Mouse (Mus musculus): Measurements from ENCODE around the gene Amotl2. TPM values are rescaled to one million over a fixed set of nuclear protein-coding genes. Genes with fewer than 3 reads are reported as not detected.

Gene Amotl2
- polyA plus RNA-seq, 1 experiment from 2014 or later: 10.4 TPM

- Histone ChIP-seq H3K27ac (no peak overlapping the region), H3K4me1 (peaks cover 42% of the 10 kb centered on the region), H3K4me3 (no peak overlapping the region), H3K9me3 (replicated peaks) (no peaks in the 10 kb centered on the region), H3K27me3 (replicated peaks) (peaks cover 18% of the 10 kb centered on the region; the same call in 1 of the 2 replicates), H3K9ac (no peak overlapping the region), H3K36me3 (peaks cover 59% of the 10 kb centered on the region), H3K4me2 (no peak overlapping the region)
- no peak for ATAC-seq
- 85% methylated on average over 21 of the region's 21 CpGs for WGBS (ENCODE audit: insufficient replicate concordance)
Observed at GRCm38 (mm10) chr9:102729093-102729845, 12.8 kb downstream of the Amotl2 start.

GRCm38 (mm10) chr9:102729876-102730413 is 13.5 kb downstream of the Amotl2 start:
- 88% methylated on average over 14 of the region's 14 CpGs for WGBS (ENCODE audit: insufficient replicate concordance)
- no peak overlapping the region for H3K4me2 ChIP-seq
- no peak overlapping the region for H3K9ac ChIP-seq
- H3K27ac ChIP-seq: no peak overlapping the region
- no peak for ATAC-seq
- peaks cover 52% of the 10 kb centered on the region for H3K36me3 ChIP-seq
- H3K4me3 ChIP-seq: no peak overlapping the region
- H3K4me1 ChIP-seq: peaks cover 42% of the 10 kb centered on the region
- H3K9me3 ChIP-seq (replicated peaks): no peaks in the 10 kb centered on the region
- peaks cover 15% of the 10 kb centered on the region; the same call in 1 of the 2 replicates for H3K27me3 ChIP-seq (replicated peaks)

- H3K4me3 ChIP-seq: no peak overlapping the region
- no peak for ATAC-seq
- peaks cover 51% of the 10 kb centered on the region for H3K36me3 ChIP-seq
- 20% methylated on average over 7 of the region's 7 CpGs for WGBS (ENCODE audit: insufficient replicate concordance)
- peaks cover 35% of the 10 kb centered on the region for H3K4me1 ChIP-seq
- no peak overlapping the region for H3K4me2 ChIP-seq
- no peak overlapping the region for H3K9ac ChIP-seq
- no peaks in the 10 kb centered on the region for H3K9me3 ChIP-seq (replicated peaks)
- H3K27ac ChIP-seq: 0 out of 2 replicates have a peak overlapping the region, but pooled peaks have one; percentile 20
- H3K27me3 ChIP-seq (replicated peaks): peaks cover 4% of the 10 kb centered on the region; the same call in 1 of the 2 replicates
Observed at GRCm38 (mm10) chr9:102731044-102731471, 14.6 kb downstream of the Amotl2 start.

- H3K27ac ChIP-seq: 0 out of 2 replicates have a peak overlapping the region, but pooled peaks have one; percentile 20
- ATAC-seq: no peak
- H3K4me3 ChIP-seq: no peak overlapping the region
- 54% methylated on average over 10 of the region's 10 CpGs for WGBS (ENCODE audit: insufficient replicate concordance)
- H3K4me2 ChIP-seq: no peak overlapping the region
- H3K4me1 ChIP-seq: peaks cover 33% of the 10 kb centered on the region
- no peak overlapping the region for H3K9ac ChIP-seq
- no peaks in the 10 kb centered on the region for H3K27me3 ChIP-seq (replicated peaks)
- peaks cover 51% of the 10 kb centered on the region for H3K36me3 ChIP-seq
- no peaks in the 10 kb centered on the region for H3K9me3 ChIP-seq (replicated peaks)
Observed at GRCm38 (mm10) chr9:102731574-102732175, 15.2 kb downstream of the Amotl2 start.

GRCm38 (mm10) chr9:102732326-102732865 is 15.9 kb downstream of the Amotl2 start:
- peaks cover 46% of the 10 kb centered on the region for H3K36me3 ChIP-seq

GRCm38 (mm10) chr9:102733459-102733858 is 17.0 kb downstream of the Amotl2 start:
- Histone ChIP-seq H3K4me1 (peaks cover 18% of the 10 kb centered on the region), H3K9ac (no peak overlapping the region), H3K4me3 (no peak overlapping the region), H3K27ac (no peak overlapping the region), H3K9me3 (replicated peaks) (no peaks in the 10 kb centered on the region), H3K4me2 (no peak overlapping the region), H3K27me3 (replicated peaks) (no peaks in the 10 kb centered on the region), H3K36me3 (peaks cover 39% of the 10 kb centered on the region)
- 68% methylated on average over 5 of the region's 5 CpGs for WGBS (ENCODE audit: insufficient replicate concordance)
- no peak for ATAC-seq

More at GRCm38 (mm10) chr9:102732326-102732865, 15.9 kb downstream of the Amotl2 start:
- H3K4me2 ChIP-seq: no peak overlapping the region
- H3K9me3 ChIP-seq (replicated peaks): no peaks in the 10 kb centered on the region
- H3K4me3 ChIP-seq: no peak overlapping the region
- peaks cover 28% of the 10 kb centered on the region for H3K4me1 ChIP-seq
- H3K27me3 ChIP-seq (replicated peaks): no peaks in the 10 kb centered on the region
- H3K27ac ChIP-seq: no peak overlapping the region
- 49% methylated on average over 5 of the region's 5 CpGs for WGBS (ENCODE audit: insufficient replicate concordance)
- no peak for ATAC-seq
- H3K9ac ChIP-seq: no peak overlapping the region

- WGBS (ENCODE audit: insufficient replicate concordance): 62% methylated on average over 9 of the region's 9 CpGs
- ATAC-seq: no peak
- no peak overlapping the region for H3K9ac ChIP-seq
- H3K9me3 ChIP-seq (replicated peaks): no peaks in the 10 kb centered on the region
- H3K27ac ChIP-seq: no peak overlapping the region
- no peaks in the 10 kb centered on the region for H3K27me3 ChIP-seq (replicated peaks)
- H3K4me3 ChIP-seq: no peak overlapping the region
- peaks cover 18% of the 10 kb centered on the region for H3K4me1 ChIP-seq
- no peak overlapping the region for H3K4me2 ChIP-seq
- H3K36me3 ChIP-seq: peaks cover 33% of the 10 kb centered on the region
Observed at GRCm38 (mm10) chr9:102733999-102734738, 17.7 kb downstream of the Amotl2 start.

GRCm38 (mm10) chr9:102734739-102735075 is 18.2 kb downstream of the Amotl2 start:
- no peak overlapping the region for H3K4me2 ChIP-seq
- no peak overlapping the region for H3K4me3 ChIP-seq
- no peak overlapping the region; the same call in 1 of the 2 replicates for H3K27ac ChIP-seq
- 33% methylated on average over 1 of the region's 1 CpGs for WGBS (ENCODE audit: insufficient replicate concordance)
- no peak overlapping the region for H3K9ac ChIP-seq
- ATAC-seq: no peak
- no peaks in the 10 kb centered on the region for H3K27me3 ChIP-seq (replicated peaks)
- H3K4me1 ChIP-seq: peaks cover 18% of the 10 kb centered on the region
- no peaks in the 10 kb centered on the region for H3K9me3 ChIP-seq (replicated peaks)
- peaks cover 28% of the 10 kb centered on the region for H3K36me3 ChIP-seq

- peaks cover 18% of the 10 kb centered on the region for H3K4me1 ChIP-seq
- no peaks in the 10 kb centered on the region for H3K27me3 ChIP-seq (replicated peaks)
- peaks cover 23% of the 10 kb centered on the region for H3K36me3 ChIP-seq
- H3K9ac ChIP-seq: no peak overlapping the region
- H3K4me2 ChIP-seq: no peak overlapping the region
- ATAC-seq: no peak
- H3K9me3 ChIP-seq (replicated peaks): no peaks in the 10 kb centered on the region
- 58% methylated on average over 3 of the region's 3 CpGs for WGBS (ENCODE audit: insufficient replicate concordance)
- H3K27ac ChIP-seq: no peak overlapping the region
- H3K4me3 ChIP-seq: no peak overlapping the region
Observed at GRCm38 (mm10) chr9:102735231-102735630, 18.8 kb downstream of the Amotl2 start.

GRCm38 (mm10) chr9:102735996-102736395 is 19.5 kb downstream of the Amotl2 start:
- Histone ChIP-seq H3K27me3 (replicated peaks) (no peaks in the 10 kb centered on the region), H3K9ac (no peak overlapping the region), H3K36me3 (peaks cover 18% of the 10 kb centered on the region), H3K27ac (no peak overlapping the region), H3K4me1 (peaks cover 14% of the 10 kb centered on the region), H3K4me2 (no peak overlapping the region), H3K4me3 (no peak overlapping the region), H3K9me3 (replicated peaks) (no peaks in the 10 kb centered on the region)
- peak; percentile 28 for ATAC-seq
- WGBS (ENCODE audit: insufficient replicate concordance): 17% methylated on average over 1 of the region's 1 CpGs

- WGBS (ENCODE audit: insufficient replicate concordance): 22% methylated on average over 1 of the region's 1 CpGs
- H3K27me3 ChIP-seq (replicated peaks): 0 out of 2 replicates have a peak, but pooled peaks cover 3% of the 10 kb centered on the region
- no peak for ATAC-seq
- peaks cover 14% of the 10 kb centered on the region for H3K4me1 ChIP-seq
- H3K36me3 ChIP-seq: peaks cover 4% of the 10 kb centered on the region
- no peak overlapping the region for H3K9ac ChIP-seq
- H3K4me2 ChIP-seq: no peak overlapping the region
- H3K9me3 ChIP-seq (replicated peaks): no peaks in the 10 kb centered on the region
- H3K4me3 ChIP-seq: no peak overlapping the region
- H3K27ac ChIP-seq: no peak overlapping the region
Observed at GRCm38 (mm10) chr9:102737405-102737804, 20.9 kb downstream of the Amotl2 start.

Measured in liver, embryonic 12.5 days (tissue).